Comparison of ENCODE assay signal across 25 mouse cellular contexts in the genomic region with DNA sequence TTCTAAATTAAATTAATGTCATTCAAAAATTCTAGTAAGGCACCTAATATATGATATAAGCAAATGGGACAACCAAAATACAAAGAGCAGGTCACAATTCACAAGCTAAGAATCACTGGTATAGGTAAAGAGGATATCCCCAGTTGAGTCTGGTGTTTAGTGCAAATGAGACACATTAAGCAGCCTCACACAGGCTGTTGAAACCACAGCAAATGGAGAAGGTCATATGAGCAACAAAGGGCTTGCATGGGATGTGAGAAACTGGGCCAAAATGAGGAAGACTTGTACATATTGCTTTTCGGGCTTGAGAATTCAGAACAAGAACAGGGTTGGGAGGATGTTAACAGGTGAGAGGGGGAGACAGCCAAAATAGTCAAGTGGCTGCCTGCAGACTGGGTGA. TPM values are rescaled to one million over a fixed set of nuclear protein-coding genes. Genes with fewer than 3 reads are reported as not detected.
"Had no signal": no experiment of that assay in that cellular context is flagged by ENCODE, and none has a peak within 500 bp of the region (broad histone marks: within the 10 kb centered on the region; RNA-seq: fewer than 3 reads in every experiment).

No protein-coding gene starts in this region.

- H3K4me1 ChIP-seq: liver, embryonic 13.5 days; liver, embryonic 15.5 days; midbrain, embryonic 10.5 days; midbrain, embryonic 12.5 days; neural tube, embryonic 12.5 days had no signal

- H3K36me3 ChIP-seq: liver, embryonic 13.5 days; liver, embryonic 15.5 days; midbrain, embryonic 10.5 days; midbrain, embryonic 12.5 days; neural tube, embryonic 12.5 days had no signal

- H3K27ac ChIP-seq: liver, embryonic 13.5 days; liver, embryonic 15.5 days; midbrain, embryonic 10.5 days; midbrain, embryonic 12.5 days; neural tube, embryonic 12.5 days had no signal

- H3K4me3 ChIP-seq: liver, embryonic 13.5 days; liver, embryonic 15.5 days; midbrain, embryonic 10.5 days; midbrain, embryonic 12.5 days; myocyte; neural tube, embryonic 12.5 days had no signal

- DNase-seq: liver, embryonic 13.5 days; lung, adult 18-20 months; lung, embryonic 14.5 days; lung, postnatal 10 days; lung, postnatal 4 days; midbrain, embryonic 14.5 days; right cerebral cortex, postnatal 14 days; right cerebral cortex, postnatal 4 days; spleen, adult 18-20 months; thymus, adult 2 months; thymus, postnatal 25 days; thymus, postnatal 4 days had no signal

- H3K27me3 ChIP-seq: liver, embryonic 13.5 days; liver, embryonic 15.5 days; midbrain, embryonic 12.5 days; neural tube, embryonic 12.5 days had no signal

- ATAC-seq: midbrain, embryonic 16.5 days had no signal

RNA-seq across cellular contexts. Expression of a gene that starts 9.4 kb away (rescaled TPM):
- total RNA-seq: megakaryocyte-erythroid progenitor cell, adult 5-6 weeks; neutrophil, adult 5-6 weeks had no signal
- polyA plus RNA-seq: liver, embryonic 13.5 days; liver, embryonic 15.5 days; lung, embryonic 14.5 days; lung, embryonic 16.5 days; midbrain, embryonic 10.5 days; midbrain, embryonic 12.5 days; midbrain, embryonic 14.5 days; midbrain, embryonic 16.5 days; neural tube, embryonic 12.5 days; neural tube, embryonic 14.5 days; stomach, embryonic 14.5 days had no signal

RNA-seq across cellular contexts. Expression of a gene that starts 45.5 kb away (rescaled TPM):
- total RNA-seq: megakaryocyte-erythroid progenitor cell, adult 5-6 weeks; neutrophil, adult 5-6 weeks had no signal
- polyA plus RNA-seq: liver, embryonic 13.5 days; liver, embryonic 15.5 days; lung, embryonic 14.5 days; lung, embryonic 16.5 days; midbrain, embryonic 10.5 days; midbrain, embryonic 12.5 days; midbrain, embryonic 14.5 days; midbrain, embryonic 16.5 days; myocyte; neural tube, embryonic 12.5 days; neural tube, embryonic 14.5 days; small intestine, adult 2 months; stomach, embryonic 14.5 days; thymus, adult 2 months; urinary bladder, adult 2 months had no signal
